Mouse (Mus musculus) brain, embryonic 14.5 days (tissue): ENCODE results near the gene Inip.

Experiments used
- CTCF ChIP-seq: fragments of 200-500 bp; IDR thresholded peaks from 2 replicates; pipeline ENCODE4 v1.5.1; 2012; ENCODE audit warnings: inconsistent platforms, mild to moderate bottlenecking, moderate library complexity, borderline replicate concordance; ENCODE audit not compliant: insufficient read depth, insufficient read length; ENCODE audit errors: extremely low read depth
- POLR2A ChIP-seq: fragments of 200-500 bp; IDR thresholded peaks from 2 replicates; pipeline ENCODE4 v1.6.1; 2012; ENCODE audit warnings: mild to moderate bottlenecking, inconsistent platforms, borderline replicate concordance; ENCODE audit not compliant: poor library complexity, insufficient read depth, insufficient read length, severe bottlenecking; ENCODE audit errors: extremely low read depth

DNA sequence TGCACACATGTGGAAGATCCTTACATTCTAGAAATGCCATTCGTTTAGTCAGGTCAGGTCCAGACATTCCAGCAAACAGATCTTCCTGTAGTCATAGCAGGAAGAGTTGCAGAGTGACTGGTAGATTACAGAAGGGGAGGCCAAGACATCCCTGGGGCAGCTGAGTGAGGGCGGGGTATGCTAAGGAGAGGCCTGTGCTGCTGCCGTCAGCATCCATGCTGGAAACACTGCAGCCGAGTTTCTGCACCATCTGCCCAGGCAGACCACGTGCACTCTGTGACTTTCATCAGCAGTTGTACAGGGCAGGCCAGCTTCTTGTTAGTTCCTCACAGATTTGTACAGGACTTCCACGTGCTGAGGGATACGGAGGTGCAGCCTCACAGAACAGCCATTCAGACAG, 22.1 kb upstream of the Inip start:
- no peak for TF ChIP-seq CTCF
- no peak for TF ChIP-seq POLR2A
